Mouse (Mus musculus) adrenal gland, adult 8-10 months (tissue): Measurements from ENCODE around the gene Dmrtc2. TPM values are rescaled to one million over a fixed set of nuclear protein-coding genes. Genes with fewer than 3 reads are reported as not detected.
"Not testable (repeated sequence)": the region's sequence is repeated elsewhere in the genome, so short reads cannot be mapped to it uniquely, and the experiment has no call there.

Experiments
- DNase-seq: peaks from one replicate; pipeline ENCODE4 v3.0.0; 2022
- total RNA-seq, 4 experiments: library from RNA; stranded (reverse); gene quantifications; 2 replicates each; pipeline ENCODE4 v1.2.4; 2022

Gene Dmrtc2
- total RNA-seq: not detected

- DNase-seq: no peak
These were observed at the start of gene Dmrtc2, which contains the start of gene Lypd4 for GRCm38 (mm10) chr7:24869532-24870165. Gene Dmrtc2, plus strand, starts transcription at chr7:24870057. Gene Lypd4, minus strand, starts transcription at chr7:24869941.

GRCm38 (mm10) chr7:24824452-24824851 is 45.4 kb upstream of the Dmrtc2 start:
- no peak for DNase-seq

DNA sequence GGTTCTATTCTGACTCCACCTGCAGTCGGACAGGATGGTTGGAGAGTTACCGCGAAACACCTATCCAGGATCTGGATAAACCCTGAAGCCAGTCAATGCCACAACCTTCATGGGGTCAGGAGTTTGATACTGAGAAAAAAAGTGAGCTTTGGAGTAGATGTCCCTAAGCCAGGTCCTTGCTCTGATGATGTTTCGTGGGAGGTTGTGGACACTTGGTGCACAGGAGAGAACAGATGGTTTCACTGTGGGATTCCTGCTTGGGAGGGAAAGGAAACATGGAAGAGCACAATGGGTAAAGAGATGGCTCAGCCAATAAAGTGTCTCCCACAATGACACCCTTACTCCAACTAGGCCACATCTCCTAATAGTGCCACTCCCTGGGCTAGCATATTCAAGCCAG is 42.7 kb upstream of the Dmrtc2 start:
- no peak for DNase-seq

DNA sequence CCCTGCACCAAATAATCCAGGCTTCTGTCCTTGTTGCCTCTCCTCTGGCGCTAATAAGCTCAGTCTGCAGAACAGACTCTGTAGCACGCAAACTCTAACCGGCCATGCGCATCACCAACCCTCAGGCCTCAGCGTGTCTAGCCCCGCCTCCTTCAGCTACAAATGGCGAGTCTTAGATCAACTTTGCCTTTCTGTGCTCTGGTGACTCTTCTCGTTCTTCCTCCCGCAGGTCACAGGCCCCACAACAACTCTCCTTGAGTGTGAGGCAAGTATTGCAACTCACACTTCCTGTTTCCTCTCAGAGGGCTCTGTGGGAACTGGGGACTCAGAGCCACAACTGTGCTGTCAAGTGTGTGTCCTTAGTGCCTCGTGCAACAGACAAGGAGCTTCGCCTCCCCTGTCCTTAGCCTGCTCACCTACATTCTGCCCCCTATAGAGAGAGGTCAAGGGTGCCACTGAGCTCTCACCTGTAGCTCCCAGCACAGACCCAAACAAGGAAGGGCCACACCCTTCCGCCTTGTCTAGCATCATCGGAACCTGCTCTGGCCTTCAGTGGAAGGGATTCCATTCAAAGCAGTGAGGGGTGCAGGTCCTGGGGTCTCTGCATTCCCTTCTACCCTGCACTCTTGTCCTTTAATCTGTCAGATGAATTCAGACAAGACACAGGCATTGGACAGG is 31.0 kb upstream of the Dmrtc2 start:
- not testable (repeated sequence) for DNase-seq

DNA sequence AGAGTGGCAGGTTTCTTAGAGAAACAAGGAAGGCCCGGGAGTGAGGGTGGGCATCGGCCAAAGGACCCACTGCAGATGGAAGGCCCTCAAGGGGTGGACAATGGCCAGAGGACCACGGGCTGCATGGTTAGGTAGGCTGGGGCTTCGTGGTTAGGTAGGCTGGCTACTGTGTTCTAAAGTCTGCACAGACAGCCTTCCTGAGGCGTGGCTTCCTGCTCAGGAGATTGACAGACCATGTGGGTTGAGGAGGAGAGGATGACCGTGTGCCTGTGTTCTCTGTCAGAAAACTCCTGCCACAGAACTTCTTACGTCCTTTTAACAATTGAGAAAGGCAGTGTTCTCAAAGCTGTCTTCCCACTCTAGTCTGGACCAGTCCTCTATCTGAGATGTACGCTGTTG is 30.4 kb upstream of the Dmrtc2 start:
- DNase-seq: no peak

DNA sequence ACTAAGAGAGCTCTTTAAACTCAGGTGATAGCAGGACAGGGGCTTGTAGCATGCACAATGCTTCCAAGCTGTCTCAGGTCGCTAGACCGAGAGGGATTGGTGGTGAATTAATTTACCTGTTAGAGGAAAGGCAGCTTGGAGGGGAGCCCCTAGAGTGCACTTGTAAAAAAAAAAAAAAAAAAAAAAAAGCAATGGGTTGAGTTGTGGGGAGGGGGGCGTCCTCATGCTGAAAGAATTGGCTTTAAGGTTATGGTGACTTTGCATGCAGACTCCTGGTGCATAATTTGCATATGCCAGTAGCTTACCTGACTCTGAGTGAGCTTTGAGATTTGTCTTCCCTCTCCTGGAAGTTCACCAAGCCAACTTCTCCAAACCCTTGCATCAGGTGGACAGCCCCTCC is 29.5 kb upstream of the Dmrtc2 start:
- no peak for DNase-seq

- DNase-seq: no peak
These were observed 28.8 kb upstream of the Dmrtc2 start for GRCm38 (mm10) chr7:24841009-24841408.

- DNase-seq: no peak
These were observed 25.7 kb upstream of the Dmrtc2 start for GRCm38 (mm10) chr7:24844144-24844543.

DNA sequence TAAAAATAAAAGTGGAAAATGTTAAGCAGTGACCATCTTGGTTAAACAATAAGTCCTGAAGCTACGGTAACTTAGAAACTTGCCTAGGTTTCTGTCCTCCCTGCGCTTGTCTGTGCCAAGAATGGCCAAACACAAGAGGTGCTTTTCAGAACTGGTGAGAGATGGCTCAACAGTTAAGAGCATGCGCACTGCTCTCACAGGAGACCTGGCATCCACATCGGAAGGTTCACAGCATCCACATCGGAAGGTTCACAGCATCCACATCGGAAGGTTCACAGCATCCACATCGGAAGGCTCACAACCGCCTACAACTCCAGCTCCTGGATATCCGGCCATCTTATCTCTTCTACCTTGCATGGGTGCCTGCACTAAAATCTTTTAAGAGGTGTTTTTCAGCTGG is 24.7 kb upstream of the Dmrtc2 start:
- no peak for DNase-seq

GRCm38 (mm10) chr7:24845713-24846112 is 24.1 kb upstream of the Dmrtc2 start:
- DNase-seq: no peak

DNA sequence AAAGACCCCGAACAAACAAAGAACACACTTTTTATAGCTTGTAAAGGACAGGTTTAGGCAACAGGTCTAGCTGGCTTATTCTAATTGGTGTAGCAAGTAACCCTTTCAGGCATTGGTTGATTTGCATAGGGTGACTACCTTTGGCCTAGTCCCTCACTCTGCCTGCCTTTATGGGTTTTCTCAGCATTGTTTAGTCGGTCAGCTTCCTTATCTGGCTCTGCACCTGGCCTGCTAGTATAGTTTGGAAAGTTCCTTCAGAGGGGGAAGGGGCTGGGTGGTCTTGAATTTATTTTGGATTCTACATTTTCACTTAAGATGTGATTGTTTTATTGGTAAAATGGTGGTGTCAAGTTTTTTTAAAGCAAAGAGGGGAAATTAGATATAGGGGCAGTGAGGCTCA is 23.3 kb upstream of the Dmrtc2 start:
- DNase-seq: not testable (repeated sequence)

DNA sequence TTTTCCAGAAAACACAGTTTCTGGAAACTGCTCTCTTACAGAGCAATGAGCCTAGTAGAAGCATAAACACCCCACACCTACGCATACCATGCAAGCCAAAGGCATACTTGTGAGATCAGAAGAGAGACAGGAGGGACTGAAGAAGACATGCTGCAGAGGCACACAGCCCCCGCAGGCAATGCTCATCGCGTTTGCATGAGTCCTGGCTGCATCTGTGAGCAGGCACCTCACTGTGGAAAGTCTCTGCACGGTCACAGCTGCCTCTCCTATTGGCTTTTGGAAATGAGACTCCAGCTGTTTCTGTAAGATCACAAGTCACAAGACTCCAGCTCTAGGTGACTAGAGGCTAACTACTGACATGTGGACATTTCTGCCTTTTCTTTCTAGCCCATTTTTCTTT is 19.7 kb upstream of the Dmrtc2 start:
- no peak for DNase-seq

GRCm38 (mm10) chr7:24850899-24851303 is 19.0 kb upstream of the Dmrtc2 start:
- peak; percentile 31 for DNase-seq

GRCm38 (mm10) chr7:24851596-24852325 is 18.1 kb upstream of the Dmrtc2 start:
- DNase-seq: no peak

GRCm38 (mm10) chr7:24852557-24853232 is 17.2 kb upstream of the Dmrtc2 start:
- DNase-seq: no peak

DNA sequence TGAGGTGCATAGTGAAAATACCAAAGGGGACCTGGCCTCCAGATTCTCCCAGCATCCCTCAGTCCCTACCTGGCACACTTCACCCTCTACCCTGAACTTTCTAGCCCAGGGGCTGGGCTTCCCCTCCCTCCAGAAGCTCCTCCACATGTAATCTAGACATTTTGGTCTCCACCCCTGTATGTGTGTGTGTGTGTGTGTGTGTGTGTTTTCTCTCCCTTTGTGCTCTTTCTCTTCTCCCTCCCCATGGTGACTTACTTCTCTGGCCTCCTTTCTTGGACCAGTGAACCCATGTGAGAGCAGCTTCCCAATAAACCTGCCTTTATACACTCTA is 16.7 kb upstream of the Dmrtc2 start:
- DNase-seq: no peak

GRCm38 (mm10) chr7:24853695-24854094 is 16.2 kb upstream of the Dmrtc2 start:
- DNase-seq: no peak

DNA sequence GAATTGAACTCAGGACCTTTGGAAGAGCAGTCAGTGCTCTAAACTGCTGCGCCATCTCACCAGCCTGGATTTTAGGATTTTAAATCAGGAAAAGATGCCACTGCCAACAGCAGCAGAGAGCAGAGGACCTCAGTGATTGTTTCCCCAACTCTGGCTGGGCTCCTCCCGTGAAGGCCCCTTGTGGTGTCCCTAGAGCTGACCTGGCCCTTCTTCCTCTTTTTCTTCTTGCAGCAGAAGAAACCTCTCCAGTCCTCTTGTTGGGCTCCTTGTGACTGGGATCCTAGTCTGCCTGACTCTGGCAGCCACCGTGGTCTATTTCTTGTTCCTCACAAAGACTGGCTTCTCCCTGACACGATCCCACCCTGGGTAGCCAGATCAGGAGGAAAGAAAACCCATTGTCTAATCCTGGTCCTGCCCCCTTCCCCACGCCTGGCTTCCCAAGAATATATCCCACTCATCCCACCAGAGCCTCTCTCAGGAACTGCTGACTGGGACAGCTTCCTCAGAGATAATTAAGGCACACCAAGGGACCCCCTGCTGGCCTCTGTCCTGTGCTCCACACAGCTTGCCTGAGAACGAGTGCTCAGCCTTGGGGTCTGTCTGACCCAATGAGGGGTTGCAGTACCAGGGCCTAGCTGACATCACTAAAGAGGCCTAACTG is 13.3 kb upstream of the Dmrtc2 start:
- no peak for DNase-seq

GRCm38 (mm10) chr7:24859234-24859633 is 10.6 kb upstream of the Dmrtc2 start:
- DNase-seq: no peak

- no peak for DNase-seq
These were observed 7.9 kb upstream of the Dmrtc2 start, which contains the start of gene Gm9844 for GRCm38 (mm10) chr7:24861913-24862312. Gene Gm9844, plus strand, starts transcription at chr7:24862213.

GRCm38 (mm10) chr7:24862853-24863252 is 7.0 kb upstream of the Dmrtc2 start:
- DNase-seq: no peak

DNA sequence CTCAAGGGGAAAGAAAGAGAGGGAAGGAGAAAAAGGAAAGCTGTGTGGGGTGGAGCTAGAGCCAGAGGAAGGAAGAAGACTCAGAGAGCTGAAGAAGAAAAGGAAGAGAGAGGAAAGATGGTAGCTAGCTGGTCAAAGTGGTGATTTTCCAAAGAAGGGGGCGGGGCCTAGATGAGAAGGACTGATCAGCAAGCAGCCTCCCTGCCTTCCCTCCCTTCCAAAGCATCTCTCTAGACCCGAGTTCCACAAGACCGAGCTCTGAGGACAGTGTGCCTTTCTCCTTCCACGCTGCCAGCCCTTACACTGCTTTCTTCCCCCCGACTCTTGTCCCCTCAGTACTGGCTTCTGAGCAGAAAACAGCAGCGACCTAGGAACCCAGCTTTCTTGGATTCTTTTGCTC is 5.7 kb upstream of the Dmrtc2 start:
- DNase-seq: no peak

DNA sequence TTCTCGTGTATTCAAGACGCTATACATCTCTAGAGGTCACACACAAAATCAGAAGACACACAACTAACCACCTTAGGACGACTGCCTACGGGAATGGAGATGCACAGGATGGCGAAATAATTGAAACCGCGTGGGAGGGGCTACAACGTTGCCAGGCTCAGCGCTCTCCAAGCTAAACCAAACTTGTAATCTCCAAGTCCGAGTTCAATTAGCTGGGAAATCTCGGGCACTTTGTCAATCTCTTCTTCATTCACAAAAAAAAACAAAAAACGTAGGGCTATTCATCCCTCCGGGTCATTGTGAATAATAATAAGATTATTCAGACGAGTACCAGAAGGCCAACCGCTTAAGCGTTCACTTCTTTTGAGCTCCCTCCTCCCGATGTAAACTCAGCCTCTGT is 777 bp upstream of the Dmrtc2 start:
- DNase-seq: no peak
